Mouse (Mus musculus): Measurements from ENCODE around the gene Nxn.

Nxn gene

DNA sequence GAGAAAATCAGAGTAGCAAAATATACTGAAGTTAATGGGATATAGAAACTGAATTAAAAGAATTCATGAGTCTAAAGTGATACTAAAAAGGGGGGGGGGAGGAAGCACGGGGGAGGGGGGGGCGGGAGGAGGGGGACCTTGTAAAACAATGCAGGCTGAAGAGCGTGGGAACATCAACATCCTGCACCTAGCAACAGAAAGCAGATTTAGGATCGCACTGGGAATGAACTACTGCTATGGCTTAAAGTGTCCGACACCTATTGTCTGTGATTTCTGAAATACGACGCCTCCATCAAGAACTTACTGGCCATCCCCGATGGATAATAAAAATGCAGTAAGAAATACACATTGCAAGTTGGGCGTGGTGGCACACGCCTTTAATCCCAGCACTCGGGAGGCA, 95.6 kb downstream of the Nxn start:
- in situ Hi-C loops (cut with MboI) = no loop called here

DNA sequence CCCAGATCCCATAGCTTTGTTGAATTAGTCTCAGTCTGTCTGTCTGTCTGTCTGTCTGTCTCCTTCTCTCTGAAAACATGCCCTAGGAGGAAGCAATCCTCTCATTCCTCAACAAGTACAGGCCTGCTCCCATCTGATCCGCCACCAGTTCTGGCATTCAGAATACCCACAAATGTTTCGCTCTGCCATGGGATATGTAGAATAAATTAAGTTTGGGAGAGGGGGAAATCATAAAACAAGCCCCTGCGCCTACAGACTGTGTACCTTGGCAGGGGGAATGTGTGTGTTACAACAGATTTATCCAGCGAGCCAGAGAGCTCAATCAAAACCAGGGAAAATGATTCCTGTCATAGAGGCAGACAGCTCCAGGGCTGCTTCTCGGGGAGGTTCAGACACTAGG, 98.1 kb downstream of the Nxn start:
- in situ Hi-C loops (cut with MboI) = no loop called here

DNA sequence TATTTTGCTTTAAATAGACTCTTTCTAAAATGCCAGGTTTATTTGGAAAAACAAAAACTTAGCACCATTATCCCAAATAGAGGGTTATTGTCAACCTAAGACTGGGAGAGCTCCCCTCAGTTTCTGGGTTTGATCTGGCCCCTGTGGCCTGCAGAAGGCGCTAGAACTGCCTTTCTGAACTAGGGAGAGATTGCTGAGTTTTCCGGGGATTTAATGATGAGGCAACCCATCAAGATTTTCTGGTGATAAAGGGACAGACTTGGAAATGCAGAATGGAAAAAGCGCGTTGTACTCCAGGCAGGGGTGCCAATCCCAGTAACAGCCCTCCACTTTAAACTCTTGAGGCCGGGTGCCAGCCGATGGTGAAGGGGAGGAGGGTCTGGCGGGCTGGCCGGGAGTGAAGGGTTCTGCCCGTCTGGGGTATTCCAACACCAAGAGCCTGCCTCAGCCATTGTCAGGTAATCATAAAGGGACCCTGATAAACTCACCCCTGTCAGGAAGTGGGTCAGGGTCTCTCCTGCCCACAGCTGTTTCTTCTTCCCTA, 100.4 kb downstream of the Nxn start:
- in situ Hi-C loops (cut with MboI) = no loop called here

DNA sequence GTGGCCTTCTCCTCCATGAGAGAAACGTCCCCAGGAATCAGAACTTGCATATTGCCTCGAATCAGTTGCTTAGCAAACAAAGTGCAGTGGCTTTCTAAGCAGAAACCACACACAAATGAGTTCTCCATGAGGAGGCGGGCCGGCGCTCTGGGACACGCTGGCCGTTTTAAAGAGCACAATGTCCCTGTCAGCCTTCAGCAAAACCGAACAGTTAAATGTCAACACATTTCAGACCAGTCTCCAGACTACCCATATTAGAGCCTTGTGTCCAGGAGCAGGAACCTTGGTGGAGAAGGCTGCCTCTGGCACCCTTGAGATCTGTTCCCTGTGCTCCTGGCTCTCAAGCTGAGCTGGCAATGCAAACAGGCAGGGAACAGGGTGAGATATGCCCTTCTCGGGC, 101.7 kb downstream of the Nxn start:
- in situ Hi-C loops (cut with MboI) = no loop called here

DNA sequence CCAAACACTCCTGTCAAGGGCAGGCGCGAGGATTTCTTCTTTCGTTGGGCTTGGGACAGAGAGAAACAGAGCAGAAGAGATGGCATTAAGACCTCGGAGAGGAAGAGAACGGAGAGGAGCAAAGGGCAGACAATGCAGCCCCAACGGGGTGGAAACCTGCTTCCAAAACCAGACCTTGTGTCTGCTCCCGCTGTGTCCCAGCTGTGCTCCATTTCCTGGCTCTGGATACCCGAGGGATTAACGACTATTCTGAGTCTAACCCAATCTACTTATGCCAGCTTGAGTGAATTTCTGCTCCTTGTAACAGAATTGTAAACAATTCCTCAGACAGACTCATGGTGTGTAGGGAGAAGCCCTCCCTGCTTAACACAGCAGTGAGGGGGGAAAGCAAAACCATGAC, 104.1 kb downstream of the Nxn start:
- in situ Hi-C loops (cut with MboI) = no loop called here

DNA sequence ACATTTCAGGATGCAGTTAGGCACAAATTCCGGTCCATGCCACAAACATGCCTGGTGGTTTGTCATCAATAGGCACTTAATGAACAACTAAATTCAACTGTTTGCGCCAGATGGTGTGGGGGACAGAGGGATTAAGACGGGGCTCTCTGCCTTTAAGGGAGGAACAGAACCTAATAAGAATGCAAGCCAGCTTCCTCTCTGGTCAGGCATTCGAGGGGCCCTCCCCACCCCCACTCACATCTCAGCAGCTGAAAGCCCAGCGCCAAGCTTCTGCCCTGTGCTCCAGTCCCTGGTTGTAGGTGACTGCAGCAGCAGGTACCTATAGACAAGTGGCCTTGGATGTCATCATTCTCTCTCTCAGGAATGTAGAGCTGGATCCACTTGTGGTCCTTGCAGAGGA, 104.9 kb downstream of the Nxn start:
- in situ Hi-C loops (cut with MboI) = no loop called here

DNA sequence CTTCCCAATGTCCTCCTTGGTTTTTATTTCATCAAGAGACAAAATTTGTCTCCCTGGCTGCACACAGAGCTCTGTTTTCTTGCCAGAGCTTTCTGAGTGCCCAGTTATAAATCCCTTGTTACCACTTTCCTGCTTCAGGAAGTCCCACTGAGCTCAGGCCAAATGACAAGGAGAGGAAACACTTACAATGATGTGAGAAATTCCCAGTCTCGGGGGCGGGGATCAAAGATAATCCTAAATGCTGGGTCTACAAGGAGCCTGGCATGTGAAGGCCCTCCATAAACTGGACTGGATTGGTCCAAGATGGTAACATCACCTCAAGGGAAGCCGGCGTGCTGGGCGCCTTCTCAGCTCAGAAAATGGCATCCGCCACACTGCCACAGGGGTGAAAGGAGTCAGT, 106.1 kb downstream of the Nxn start:
- in situ Hi-C loops (cut with MboI) = no loop called here

DNA sequence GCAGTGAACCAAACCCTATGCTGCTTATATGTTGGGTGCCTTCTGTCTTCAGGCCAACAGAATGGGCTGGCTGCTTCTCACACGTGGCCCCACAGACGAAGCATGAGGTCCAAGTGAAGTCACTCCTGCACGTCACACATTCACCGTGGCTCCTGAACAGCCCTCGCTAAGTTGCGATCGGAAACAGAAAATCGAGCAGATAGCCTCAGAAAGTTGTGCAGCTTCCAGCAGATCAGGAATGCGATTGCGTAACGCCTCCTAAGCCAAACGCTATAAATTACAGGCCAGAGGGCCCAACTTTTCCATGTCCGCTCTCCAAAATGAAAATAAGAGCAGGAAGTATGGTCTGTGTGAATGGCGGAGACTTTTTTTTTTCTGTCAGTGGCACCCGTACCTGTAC, 106.5 kb downstream of the Nxn start:
- in situ Hi-C loops (cut with MboI) = no loop called here

DNA sequence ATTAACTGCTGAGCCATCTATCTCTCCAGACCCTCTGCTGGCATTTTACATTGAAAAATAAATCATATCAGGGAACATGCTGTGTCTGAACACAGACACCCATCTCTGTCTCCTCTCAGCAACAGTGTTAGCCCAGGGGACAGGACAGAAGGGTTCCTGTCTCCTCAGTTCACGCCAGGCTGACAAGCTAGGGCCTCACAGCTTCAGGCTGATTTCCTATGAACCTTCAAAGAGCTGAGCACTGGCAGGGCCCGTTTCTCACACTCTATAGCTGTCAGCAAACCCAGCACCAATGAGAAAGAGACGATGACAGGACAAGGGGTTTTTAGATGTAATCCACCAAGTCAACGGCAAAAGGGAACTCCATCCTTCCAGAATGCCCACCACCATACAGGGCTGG, 107.0 kb downstream of the Nxn start:
- in situ Hi-C loops (cut with MboI) = no loop called here

DNA sequence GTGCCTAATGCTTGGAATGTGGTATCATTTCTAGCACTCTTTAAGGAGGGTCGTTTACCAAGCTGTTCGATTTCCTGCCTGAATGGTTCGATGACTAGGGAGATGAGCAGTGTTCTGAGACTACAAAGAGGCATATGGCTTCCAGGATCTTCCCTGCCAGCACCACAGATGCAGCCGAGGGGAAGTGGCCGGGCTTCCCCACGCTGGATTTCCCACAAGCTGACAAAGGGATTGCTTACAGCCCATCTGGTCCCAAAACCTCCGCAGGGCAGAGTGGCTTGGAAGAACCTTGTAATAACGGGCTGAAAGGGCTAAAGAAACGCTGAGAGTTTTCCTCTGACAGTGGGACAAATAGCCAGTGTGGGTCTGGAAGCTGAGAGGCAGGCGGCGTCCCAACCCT, 108.6 kb downstream of the Nxn start:
- in situ Hi-C loops (cut with MboI) = no loop called here

DNA sequence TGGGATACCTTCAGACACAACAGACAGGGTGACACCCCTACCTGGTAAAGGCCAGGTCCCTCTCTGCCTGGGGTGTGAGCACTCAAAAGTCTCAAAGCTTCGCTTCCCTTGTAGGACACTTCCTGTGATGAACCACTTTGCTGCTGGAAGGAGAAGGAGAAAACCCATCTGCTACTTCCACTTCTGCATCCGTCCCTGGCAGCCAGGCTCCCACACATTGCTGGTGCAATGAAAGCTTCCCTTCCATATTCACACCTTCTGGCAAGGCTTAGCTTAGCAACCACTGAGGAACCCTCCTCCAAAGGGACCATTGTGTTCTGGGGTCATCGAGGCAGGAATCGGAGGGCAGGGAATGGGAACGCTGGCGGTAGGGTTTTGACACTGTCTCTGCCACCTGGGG, 110.3 kb downstream of the Nxn start:
- in situ Hi-C loops (cut with MboI) = no loop called here

DNA sequence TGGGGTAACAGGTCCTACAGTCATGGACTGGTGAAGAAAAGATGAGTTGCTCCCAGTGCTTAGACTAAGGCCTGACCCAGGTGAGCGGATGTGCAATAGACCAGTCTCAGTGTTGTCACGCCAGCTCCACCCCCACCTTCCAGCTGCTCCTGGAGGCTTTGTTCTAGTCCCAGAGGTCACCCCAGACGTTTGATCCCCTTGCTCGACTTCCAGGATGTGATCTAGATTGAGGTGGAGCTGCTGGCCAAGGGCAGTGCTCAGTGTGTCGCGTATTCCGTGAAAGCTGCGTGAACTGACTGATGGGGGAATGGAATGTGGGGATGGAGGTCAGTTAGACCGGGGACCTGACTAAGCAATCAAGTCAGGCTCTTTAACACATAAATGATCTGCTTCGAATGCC, 111.6 kb downstream of the Nxn start:
- in situ Hi-C loops (cut with MboI) = no loop called here

DNA sequence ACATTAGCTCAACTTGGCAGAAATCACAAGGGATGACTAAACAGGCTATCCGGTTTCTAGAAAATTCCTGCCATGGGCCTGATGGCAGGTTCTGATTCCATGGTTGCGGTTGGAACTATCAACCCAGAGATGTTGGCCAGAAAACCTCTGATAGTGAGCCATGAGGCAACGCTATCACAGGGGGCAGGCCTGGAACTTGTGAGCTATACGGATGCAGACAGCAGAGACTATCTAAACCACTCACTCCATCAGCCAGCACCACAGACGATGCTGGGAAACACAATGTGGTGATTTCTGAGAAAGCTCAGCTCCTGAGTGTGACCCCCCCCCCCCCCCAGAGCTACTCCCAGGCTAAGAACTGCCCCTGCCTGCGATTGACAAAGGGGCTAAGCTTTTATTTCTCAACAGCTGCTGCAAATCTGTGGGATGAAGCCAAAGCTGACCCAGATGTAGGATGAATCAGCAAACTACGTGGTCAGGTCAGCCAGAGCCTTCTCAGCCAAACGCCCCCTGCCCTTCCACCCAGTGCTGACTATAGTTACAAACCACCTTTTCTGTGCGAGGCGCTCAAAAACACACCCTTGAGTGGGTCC, 112.3 kb downstream of the Nxn start:
- in situ Hi-C loops (cut with MboI) = no loop called here

DNA sequence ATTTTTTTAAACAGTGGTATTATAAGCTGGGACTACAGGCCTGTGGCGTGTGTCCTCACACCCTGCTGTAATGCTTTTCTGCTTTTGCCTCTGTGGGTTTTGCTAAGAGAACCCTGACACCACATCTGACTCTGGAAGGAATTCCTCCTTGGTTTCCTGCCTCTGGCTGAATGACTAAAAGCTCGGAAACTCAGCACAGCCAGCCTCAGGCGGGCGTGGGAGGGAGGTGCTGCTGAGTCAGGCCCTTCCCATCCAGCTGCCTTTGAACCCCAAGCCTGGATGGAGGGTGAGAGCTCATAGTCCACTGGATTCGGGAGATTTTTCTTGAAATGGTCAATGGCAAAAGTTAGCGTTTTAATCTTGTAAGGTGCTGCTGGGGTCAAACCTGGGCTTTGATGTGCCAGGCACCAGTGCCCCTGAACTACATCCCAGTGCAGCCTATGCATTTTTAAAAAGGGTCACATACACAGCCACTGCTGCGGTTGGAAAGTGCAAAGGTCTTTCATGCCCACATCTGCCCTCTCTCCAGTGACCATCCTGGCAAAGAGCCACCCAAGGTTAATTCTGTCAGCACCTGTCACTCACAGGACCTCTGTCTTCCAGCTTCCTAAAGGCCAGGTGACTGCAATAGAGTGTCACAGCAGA, 113.4 kb downstream of the Nxn start:
- in situ Hi-C loops (cut with MboI) = no loop called here

DNA sequence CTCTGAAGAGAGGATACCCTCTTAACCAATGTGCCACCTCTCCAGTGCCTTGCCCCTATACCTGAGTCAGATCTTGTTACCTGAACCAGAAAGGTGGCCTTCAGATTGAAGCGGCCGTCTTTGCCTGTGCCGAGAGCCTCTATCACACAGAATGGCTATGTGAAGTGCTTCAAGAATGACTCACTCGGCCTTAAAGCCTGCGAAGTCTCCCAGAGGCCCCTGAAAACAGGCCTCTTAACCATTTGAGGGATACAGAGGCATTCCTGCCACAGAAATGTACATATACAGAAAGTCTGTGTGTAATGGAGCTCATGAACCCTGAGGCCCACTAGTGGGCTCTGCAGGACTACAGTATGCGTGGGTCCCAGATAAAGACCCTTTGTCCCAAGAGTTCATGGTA, 115.1 kb downstream of the Nxn start:
- in situ Hi-C loops (cut with MboI) = no loop called here

DNA sequence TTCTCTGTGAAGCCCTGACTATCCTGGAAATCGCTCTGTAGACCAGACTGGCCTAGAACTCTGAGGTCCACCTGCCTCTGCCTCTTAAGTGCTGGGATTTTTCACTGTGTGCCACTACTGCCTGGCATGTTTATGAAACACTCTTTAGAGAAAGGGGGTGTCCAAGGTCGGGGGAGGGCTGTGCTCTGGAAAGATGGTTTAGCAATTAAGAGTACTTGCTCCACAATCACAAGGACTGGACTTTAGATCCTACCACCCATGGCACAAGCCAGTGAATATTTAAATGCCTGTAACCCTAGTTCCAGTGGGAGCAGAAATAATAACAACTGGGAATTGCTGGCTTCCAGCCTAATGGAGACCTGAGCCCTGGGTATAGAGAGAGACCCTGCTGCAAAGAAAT, 119.0 kb downstream of the Nxn start:
- in situ Hi-C loops (cut with MboI) = no loop called here

DNA sequence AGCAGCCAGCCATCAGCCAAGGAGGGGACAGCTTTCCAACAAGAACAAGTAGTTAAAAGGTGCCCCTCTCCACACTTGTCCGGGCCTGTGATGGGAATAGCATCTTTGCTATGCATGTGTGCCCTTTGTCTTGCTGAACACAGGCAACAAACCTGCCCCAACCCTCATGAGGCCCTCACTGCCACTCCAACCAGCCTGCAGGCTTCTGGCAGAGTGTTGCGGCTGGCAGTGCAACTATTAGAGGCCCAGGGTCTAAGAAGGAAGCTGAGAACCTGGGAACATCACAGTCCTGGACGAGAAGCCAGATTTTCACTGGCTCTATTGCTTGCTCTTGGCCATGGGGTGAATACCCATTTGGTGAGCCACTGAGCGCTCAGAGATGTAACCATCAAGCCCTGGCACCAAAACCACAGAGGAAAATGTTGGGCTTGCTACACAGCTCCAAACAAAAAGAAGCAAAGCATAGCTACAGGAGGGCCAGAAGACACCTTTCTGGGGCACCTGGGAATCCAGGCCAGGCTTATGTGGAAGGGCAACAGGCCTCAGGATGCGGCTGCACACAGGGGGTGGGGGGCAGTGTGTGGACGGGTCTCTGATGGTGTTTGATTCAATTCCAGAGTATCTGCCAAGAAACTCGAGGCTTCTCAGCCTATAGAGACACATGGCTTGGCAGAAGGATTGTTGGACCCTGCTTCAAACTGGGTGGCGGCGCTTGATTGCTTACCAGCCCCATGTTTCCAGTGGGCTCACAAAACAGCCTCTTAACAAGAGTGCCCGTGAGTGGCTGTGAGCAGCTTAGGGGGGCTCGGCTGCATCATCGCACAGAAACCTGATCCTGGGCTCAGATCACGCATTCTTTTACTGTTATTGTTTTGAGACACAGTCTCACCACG, 119.7 kb downstream of the Nxn start:
- in situ Hi-C loops (cut with MboI) = no loop called here

DNA sequence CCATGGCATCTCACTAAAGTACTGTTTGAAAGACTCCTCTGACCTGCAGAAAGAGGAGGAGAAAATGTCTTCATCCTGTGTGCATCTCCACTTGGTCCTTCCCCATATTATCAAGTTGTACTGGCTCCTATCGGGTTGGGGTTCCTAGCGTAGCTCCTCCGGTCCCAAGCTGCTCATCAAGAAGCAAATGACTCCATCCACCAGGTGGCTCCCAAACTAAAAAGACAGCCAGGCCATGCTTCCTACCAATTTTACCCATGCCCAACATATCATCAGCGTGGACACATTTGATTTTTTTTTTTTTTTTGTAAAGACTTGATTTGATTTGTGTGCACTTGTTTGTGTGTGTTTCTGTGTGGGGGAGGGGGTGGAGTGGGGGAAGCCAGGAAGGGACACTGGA, 126.5 kb downstream of the Nxn start:
- in situ Hi-C loops (cut with MboI) = no loop called here

DNA sequence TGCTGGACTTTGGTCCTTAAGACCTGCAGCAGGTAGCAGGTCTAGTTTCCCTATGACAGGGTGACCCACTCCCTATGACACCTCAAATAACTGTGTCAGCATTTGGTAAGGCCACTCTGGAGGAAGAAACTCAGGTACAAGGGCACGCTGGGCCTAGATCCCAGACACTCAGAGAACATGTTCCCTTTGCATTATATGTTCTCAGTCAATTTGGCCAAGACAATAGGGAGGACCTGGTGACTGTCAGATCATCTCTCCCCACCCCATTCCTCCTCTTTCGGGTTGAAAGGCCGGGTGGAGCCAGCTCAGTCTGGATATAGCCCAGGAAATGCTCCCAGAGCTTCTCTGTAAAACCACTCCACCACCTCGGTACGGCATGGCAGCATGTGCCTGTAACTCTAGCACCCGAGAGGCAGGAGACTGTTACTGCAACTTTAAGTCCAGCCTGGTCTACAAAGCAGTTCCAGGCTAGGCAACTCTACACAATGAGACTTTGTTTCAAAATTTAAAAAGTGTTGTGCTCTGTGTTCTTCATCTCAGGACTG, 130.3 kb downstream of the Nxn start:
- in situ Hi-C loops (cut with MboI) = no loop called here

DNA sequence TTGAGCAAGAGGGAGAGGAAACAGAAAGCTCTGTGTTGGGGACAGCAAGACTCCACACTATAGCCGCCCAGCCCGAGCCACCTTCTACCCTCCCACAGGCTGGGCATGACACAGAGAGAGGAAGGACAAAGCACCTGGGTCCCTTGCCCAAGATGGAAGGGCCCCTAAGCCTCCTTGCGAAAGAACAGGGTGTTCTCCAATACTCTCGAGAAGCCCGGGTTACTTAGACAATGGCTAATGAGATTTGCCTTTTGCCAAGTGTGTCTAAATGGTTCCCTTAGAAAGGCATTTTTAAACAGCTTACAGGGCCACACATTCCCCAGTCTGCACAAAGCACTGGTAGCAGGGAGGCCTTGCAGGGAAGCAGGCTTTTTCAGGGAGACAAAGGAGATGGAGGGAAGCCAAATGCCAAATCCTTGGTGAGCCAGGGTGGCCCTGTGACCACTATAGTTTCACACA, 130.9 kb downstream of the Nxn start:
- in situ Hi-C loops (cut with MboI) = no loop called here

DNA sequence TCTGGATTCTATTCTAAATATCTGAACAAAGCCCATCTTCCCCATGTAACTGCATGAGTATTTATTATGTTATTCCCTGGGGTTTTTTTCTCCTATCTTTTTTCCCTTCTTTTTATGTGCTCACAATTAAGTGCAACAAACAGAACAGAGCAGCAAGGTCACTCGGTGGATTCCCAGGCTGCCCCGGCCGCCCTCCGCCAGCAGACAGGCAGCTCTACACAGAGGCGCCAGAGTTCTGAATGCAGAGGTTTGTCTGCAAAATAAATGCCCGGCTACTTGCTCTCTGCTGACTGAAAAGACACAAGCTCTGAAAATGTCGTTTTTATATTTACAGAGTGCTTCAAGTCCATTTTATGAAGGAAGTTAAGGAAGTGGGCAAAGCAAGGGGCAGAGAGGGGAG, 131.4 kb downstream of the Nxn start:
- in situ Hi-C loops (cut with MboI) = no loop called here

DNA sequence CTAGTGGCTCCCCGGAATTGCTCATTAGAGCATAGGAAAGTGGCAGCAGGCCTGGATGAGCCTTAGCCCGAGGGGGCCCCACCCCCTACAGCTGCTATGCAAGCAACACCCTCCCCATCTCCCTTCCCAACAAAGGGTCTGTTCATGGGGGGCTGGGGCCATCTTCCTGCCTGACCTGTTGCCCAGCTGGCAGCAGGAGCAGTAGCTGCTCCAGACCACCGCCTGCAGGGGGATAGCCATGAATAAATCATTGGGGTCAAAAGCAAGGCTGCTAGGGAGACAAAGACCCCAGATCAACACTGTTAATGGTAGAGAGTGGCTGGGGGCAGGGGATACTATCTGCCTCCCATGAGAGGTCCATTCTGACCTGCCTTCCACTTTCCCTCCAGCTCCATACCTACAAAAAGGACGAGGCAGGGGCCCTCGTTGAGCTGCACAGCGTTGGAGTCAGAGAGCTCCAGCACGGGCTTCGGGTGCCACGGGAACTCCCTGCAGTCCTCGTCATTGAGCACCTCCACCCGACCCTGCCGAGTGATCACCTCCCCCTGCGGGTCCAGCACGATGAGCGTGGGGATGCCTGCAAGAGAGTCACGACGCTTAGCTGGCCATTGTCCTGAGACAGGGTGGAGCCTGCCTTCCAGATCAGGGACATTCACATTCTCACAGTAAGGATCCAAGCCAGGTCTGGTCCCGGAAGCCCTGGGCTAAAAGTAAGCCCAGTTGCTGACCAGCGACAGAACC, 136.2 kb downstream of the Nxn start:
- in situ Hi-C loops (cut with MboI) = no loop called here

Measured in mature B cell (primary cell).